Mouse (Mus musculus): ENCODE measurements around the gene Rad51b. TPM values are rescaled to one million over a fixed set of nuclear protein-coding genes. Genes with fewer than 3 reads are reported as not detected.

Gene Rad51b
- total and polyA plus RNA-seq, 3 experiments: 1.6 to 45.5 (median 22.0) TPM

DNA sequence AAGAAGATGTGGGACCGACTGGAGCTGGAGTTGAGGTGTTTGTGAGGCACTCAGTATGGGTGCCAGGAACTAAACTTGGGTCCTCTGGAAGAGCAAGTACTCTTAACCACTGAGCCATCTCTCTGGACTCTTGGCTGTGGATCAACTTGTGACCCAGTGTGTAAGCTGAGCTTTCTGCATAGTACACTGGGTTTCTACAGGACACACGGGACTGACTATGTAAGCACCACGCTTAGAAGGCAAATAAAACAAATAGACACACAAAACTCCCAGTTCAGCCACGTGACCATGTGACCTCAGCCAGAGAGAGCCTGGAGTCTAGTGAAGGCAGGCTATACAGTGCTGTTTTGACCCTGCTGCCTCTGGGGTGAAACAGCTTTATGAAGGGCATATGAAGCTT, 24.5 kb upstream of the Rad51b start:
- H3K36me3 ChIP-seq (replicated peaks): peaks cover 97% of the 10 kb centered on the region
- H3K27me3 ChIP-seq (ENCODE audit: insufficient read depth, low read length): no peaks in the 10 kb centered on the region
- ATAC-seq (ENCODE audit: extremely low read depth, insufficient number of reproducible peaks, low FRiP score, poor library complexity, severe bottlenecking) (no peak), DNase-seq (ENCODE audit: low spot score) (no peak)
- no peaks in the 10 kb centered on the region for H3K4me1 ChIP-seq (ENCODE audit: insufficient read depth, low read depth, low read length)
- no peaks in the 10 kb centered on the region for H3K9me3 ChIP-seq (replicated peaks)
- TF ChIP-seq POLR2AphosphoS5 (IDR thresholded peaks at IDR 0.05; ENCODE audit: insufficient replicate concordance, low read depth, low read length) (no peak), TAL1 (conservative IDR thresholded peaks at IDR 0.05; ENCODE audit: low read depth, low read length) (no peak), CTCF (IDR thresholded peaks at IDR 0.05; ENCODE audit: low read depth, low read length) (no peak), GATA2 (IDR thresholded peaks at IDR 0.05; ENCODE audit: borderline replicate concordance, low read depth, low read length) (no peak), GATA1 (IDR thresholded peaks at IDR 0.05; ENCODE audit: borderline replicate concordance, low read length) (no peak)
- H3K4me3 ChIP-seq (ENCODE audit: low read depth, low read length): no peak overlapping the region

GRCm38 (mm10) chr12:79279513-79280115, 17.5 kb upstream of the Rad51b start:
- H3K36me3 ChIP-seq (replicated peaks): peaks cover 97% of the 10 kb centered on the region
- H3K4me1 ChIP-seq (ENCODE audit: insufficient read depth, low read depth, low read length): no peaks in the 10 kb centered on the region
- ATAC-seq (ENCODE audit: extremely low read depth, insufficient number of reproducible peaks, low FRiP score, poor library complexity, severe bottlenecking) (no peak), DNase-seq (ENCODE audit: low spot score) (no peak)
- H3K4me3 ChIP-seq (ENCODE audit: low read depth, low read length): no peak overlapping the region
- TF ChIP-seq GATA1 (IDR thresholded peaks at IDR 0.05; ENCODE audit: borderline replicate concordance, low read length) (no peak), POLR2AphosphoS5 (IDR thresholded peaks at IDR 0.05; ENCODE audit: insufficient replicate concordance, low read depth, low read length) (no peak), CTCF (IDR thresholded peaks at IDR 0.05; ENCODE audit: low read depth, low read length) (no peak), GATA2 (IDR thresholded peaks at IDR 0.05; ENCODE audit: borderline replicate concordance, low read depth, low read length) (no peak), TAL1 (conservative IDR thresholded peaks at IDR 0.05; ENCODE audit: low read depth, low read length) (no peak)
- H3K9me3 ChIP-seq (replicated peaks): no peaks in the 10 kb centered on the region
- H3K27me3 ChIP-seq (ENCODE audit: insufficient read depth, low read length): no peaks in the 10 kb centered on the region

DNA sequence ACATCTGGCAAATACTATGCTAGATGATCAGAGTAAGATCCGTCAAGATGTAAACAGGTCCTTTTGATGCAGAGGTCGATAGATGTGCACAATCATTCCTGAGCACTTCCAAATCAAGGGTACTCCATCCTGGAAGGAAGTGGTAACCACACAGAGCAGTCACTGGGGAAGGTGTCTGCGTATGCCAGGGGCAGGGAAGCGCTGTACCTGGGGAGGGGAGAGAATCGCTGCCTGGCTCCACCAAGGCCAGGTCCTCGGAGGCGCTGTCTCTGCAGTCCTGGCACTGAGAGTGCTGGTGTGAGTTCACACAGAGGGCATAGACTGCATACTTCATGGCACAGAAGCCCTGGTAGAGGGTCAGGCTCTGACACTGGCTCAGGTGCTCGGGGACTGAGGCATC, 14.5 kb upstream of the Rad51b start:
- no peaks in the 10 kb centered on the region for H3K27me3 ChIP-seq (ENCODE audit: insufficient read depth, low read length)
- H3K36me3 ChIP-seq (replicated peaks): peaks cover 98% of the 10 kb centered on the region
- ATAC-seq (ENCODE audit: extremely low read depth, insufficient number of reproducible peaks, low FRiP score, poor library complexity, severe bottlenecking) (no peak), DNase-seq (ENCODE audit: low spot score) (no peak)
- no peak for TF ChIP-seq POLR2AphosphoS5 (IDR thresholded peaks at IDR 0.05; ENCODE audit: insufficient replicate concordance, low read depth, low read length)
- no peak for TF ChIP-seq CTCF (IDR thresholded peaks at IDR 0.05; ENCODE audit: low read depth, low read length)
- TF ChIP-seq GATA2 (IDR thresholded peaks at IDR 0.05; ENCODE audit: borderline replicate concordance, low read depth, low read length): no peak
- TF ChIP-seq TAL1 (conservative IDR thresholded peaks at IDR 0.05; ENCODE audit: low read depth, low read length): no peak
- no peak for TF ChIP-seq GATA1 (IDR thresholded peaks at IDR 0.05; ENCODE audit: borderline replicate concordance, low read length)
- no peak overlapping the region for H3K4me3 ChIP-seq (ENCODE audit: low read depth, low read length)
- H3K9me3 ChIP-seq (replicated peaks): no peaks in the 10 kb centered on the region
- no peaks in the 10 kb centered on the region for H3K4me1 ChIP-seq (ENCODE audit: insufficient read depth, low read depth, low read length)

GRCm38 (mm10) chr12:79292874-79293273, 4.2 kb upstream of the Rad51b start:
- no peaks in the 10 kb centered on the region for H3K27me3 ChIP-seq (ENCODE audit: insufficient read depth, low read length)
- TF ChIP-seq GATA2 (IDR thresholded peaks at IDR 0.05; ENCODE audit: borderline replicate concordance, low read depth, low read length) (no peak), POLR2AphosphoS5 (IDR thresholded peaks at IDR 0.05; ENCODE audit: insufficient replicate concordance, low read depth, low read length) (no peak), GATA1 (IDR thresholded peaks at IDR 0.05; ENCODE audit: borderline replicate concordance, low read length) (no peak), CTCF (IDR thresholded peaks at IDR 0.05; ENCODE audit: low read depth, low read length) (no peak), TAL1 (conservative IDR thresholded peaks at IDR 0.05; ENCODE audit: low read depth, low read length) (no peak)

DNA sequence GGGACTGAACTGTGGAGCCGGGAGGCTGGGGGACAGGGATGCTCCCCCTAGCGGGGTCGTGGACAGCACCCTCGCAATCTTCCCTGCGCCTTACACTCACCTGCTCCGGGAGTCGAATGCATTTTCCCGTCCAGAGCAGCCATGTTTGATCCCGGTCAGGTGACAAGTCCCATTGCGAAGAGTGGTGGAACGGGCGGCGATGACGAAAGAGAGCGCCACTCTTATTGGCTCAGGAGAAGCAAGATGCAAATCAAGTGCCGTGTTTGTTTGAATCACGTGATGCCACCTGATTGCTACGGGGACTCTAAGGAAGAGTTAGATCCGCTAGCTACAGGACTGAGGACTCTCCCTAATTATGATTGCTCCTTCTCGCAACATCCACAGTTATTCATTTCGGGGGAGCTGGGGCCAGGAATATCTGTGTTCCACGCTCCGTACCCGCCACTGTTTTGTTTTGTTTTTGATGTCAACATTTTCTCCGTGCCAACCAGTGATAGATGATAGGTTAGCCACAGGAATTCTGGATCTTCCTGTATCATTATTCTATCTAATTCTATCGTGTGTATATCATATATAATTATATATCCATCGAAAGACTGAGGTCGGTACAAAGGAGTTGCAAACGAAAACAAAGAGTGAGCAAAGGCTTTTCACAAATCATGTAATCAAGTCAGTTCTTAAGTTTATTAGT, 811 bp upstream of the Rad51b start, which contains the start of gene Zfyve26:
Gene Zfyve26 (minus strand): TSS at position 179 of the 691 bp plus-strand sequence.
- H3K36me3 ChIP-seq (replicated peaks): peaks cover 38% of the 10 kb centered on the region
- ATAC-seq (ENCODE audit: extremely low read depth, insufficient number of reproducible peaks, low FRiP score, poor library complexity, severe bottlenecking) (peak; percentile 93), DNase-seq (ENCODE audit: low spot score) (peak; percentile 95)
- H3K4me1 ChIP-seq (ENCODE audit: insufficient read depth, low read depth, low read length): peaks cover 30% of the 10 kb centered on the region
- H3K27me3 ChIP-seq (ENCODE audit: insufficient read depth, low read length): no peaks in the 10 kb centered on the region
- peak within 1 kb of the TSS; percentile 75 for H3K4me3 ChIP-seq (ENCODE audit: low read depth, low read length)
- no peaks in the 10 kb centered on the region for H3K9me3 ChIP-seq (replicated peaks)
- TF ChIP-seq POLR2AphosphoS5 (IDR thresholded peaks at IDR 0.05; ENCODE audit: insufficient replicate concordance, low read depth, low read length) (0 out of 2 replicates have a peak, but pooled peaks have one; percentile 69), TAL1 (conservative IDR thresholded peaks at IDR 0.05; ENCODE audit: low read depth, low read length) (no peak), CTCF (IDR thresholded peaks at IDR 0.05; ENCODE audit: low read depth, low read length) (no peak), GATA2 (IDR thresholded peaks at IDR 0.05; ENCODE audit: borderline replicate concordance, low read depth, low read length) (no peak), GATA1 (IDR thresholded peaks at IDR 0.05; ENCODE audit: borderline replicate concordance, low read length) (no peak)

More at GRCm38 (mm10) chr12:79292874-79293273, 4.2 kb upstream of the Rad51b start:
- Histone ChIP-seq H3K36me3 (replicated peaks) (peaks cover 52% of the 10 kb centered on the region), H3K9me3 (replicated peaks) (no peaks in the 10 kb centered on the region), H3K4me1 (ENCODE audit: insufficient read depth, low read depth, low read length) (peaks cover 21% of the 10 kb centered on the region), H3K4me3 (ENCODE audit: low read depth, low read length) (no peak overlapping the region)
- DNase-seq (ENCODE audit: low spot score): no peak
- ATAC-seq (ENCODE audit: extremely low read depth, insufficient number of reproducible peaks, low FRiP score, poor library complexity, severe bottlenecking): no peak
